Mouse (Mus musculus) large intestine, adult 2 months (tissue): ENCODE measurements at regions not wholly inside any gene's neighbourhood (a gene's known extent, or its start where the extent isn't known, plus 50 kb on each side); places are given as distances from the start of the nearest gene placed in this dataset.
"Not testable (repeated sequence)": the region's sequence is repeated elsewhere in the genome, so short reads cannot be mapped to it uniquely, and the experiment has no call there.

Experiments
- DNase-seq: peaks from one replicate; pipeline ENCODE4 v3.0.0-alpha.2; 2012; ENCODE audit warnings: low read depth, low spot score
- WGBS: fragments of 180-500 bp; shearing (Covaris S2); methylation state at CpG from one replicate; pipeline ENCODE4 v1.1.7; 2018; 5-methylcytosine and 5-hydroxymethylcytosine counted together

DNA sequence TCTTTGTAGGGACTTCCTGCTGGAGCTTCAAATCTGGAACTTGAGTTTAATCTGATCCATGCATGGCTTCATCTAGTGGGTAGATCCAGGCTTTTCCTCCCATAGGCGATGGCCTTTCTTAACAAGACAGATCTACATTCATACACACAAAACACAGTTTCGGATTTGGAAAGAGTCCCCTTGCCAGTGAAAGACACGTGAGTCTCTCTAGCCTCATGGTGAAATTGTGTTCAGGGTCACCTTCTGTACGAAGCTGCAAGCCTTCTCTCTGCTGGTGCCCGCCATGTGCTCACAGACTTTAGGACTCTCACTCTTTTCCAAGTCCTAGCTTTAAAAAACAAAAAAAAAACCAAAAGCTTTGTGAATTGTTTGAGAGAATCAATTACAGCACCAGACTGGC is 51.4 kb upstream of the Dlx2 start:
- DNase-seq = no peak
- 87% methylated on average over 5 of the region's 5 CpGs for WGBS

DNA sequence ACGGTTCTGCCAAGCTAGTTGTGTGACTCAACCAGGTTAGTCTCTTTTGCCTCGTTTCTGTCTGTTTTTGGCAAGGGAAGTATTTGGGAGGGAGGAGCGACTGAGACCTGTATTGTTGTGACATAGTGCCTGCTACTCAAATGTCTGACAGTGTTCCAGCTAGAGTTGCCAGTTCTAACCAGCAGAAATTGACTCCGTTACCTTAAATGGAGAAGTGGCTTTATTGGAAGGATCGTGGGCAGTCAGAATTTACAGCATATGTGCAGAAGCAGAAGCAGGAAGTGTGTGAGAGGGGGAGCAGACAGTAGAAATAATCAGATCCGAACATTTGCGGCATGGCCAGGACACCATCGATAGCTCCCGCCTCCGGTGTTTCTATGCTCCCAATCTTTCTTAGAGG is 51.8 kb upstream of the Dlx2 start:
- 42% methylated on average over 10 of the region's 10 CpGs for WGBS
- DNase-seq = no peak

DNA sequence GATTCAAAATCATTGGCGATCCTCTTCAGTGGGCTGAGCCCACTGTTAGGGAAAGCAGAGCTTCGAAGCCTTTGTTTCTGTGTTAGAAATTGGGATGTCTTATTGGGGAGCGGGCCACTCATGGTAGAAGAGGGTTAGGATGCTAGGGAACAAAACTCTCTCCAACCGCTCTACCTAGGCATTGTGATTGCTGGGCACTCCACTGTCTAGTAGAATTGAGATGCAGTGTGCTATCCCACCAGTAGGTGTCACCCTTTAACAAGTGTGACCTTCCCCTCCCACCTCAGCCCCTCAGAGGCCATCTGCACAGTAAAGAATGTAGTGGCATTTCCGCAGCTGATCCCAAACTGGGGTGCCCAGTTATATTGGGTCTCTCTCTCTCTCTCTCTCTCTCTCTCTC is 52.2 kb upstream of the Dlx2 start:
- 18% methylated on average over 5 of the region's 5 CpGs for WGBS
- DNase-seq = peak; percentile 65

DNA sequence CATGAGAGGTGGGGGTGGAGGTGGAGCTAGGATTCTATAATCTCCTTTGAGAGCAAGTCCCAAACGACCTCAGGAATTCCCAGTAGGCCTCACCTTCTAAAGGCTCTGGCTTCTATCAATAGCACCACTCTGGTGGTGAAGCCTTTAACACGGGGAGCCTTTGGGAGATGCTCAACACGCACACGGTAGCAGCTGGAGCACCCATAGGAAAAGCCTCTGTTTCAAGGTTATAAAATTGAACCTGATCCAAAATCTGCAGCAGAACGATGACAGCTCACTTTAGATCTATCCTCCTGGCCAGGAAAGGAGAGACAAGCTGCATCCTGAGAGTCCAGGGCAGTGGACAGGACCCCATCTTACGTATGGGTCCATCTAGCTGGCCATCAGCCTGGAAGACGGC is 53.7 kb upstream of the Dlx2 start:
- WGBS = 56% methylated on average over 7 of the region's 7 CpGs
- DNase-seq = no peak

DNA sequence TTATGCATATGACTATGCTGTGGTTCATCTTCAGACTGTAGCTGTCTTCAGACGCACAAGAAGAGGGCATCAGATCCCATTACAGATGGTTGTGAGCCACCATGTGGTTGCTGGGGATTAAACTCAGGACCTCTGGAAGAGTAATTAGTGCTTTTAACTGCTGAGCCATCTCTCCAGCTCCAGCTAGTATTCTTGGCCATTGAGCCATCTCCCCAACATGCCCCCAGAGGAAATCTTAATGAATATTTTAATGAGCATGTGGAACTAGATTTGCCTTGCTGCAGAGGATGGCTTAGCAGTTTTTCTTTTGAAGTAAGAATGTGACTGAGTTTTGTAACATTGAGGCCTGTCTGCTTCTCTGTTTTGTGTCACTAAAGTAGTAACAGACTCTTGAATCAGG is 54.4 kb upstream of the Dlx2 start:
- DNase-seq = no peak
- WGBS = 90% methylated on average over 1 of the region's 1 CpGs

DNA sequence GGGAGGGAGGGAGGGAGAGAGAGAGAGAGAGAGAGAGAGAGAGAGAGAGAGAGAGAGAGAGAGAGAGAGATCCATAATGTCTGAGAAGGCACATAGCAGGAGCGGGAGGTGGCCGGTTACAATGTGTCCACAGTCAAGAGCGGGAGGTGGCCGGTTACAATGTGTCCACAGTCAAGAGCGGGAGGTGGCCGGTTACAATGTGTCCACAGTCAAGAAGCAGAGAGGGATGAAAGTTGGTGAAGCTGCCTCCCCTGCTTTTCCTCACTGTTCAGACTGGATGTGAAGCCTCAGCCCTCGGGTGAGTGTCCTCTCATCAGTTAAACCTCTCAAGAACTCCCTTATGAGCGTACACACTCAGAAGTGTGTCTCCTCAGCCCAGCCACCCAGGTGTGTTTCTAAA is 57.2 kb upstream of the Dlx2 start:
- 92% methylated on average over 8 of the region's 8 CpGs for WGBS
- not testable (repeated sequence) for DNase-seq

DNA sequence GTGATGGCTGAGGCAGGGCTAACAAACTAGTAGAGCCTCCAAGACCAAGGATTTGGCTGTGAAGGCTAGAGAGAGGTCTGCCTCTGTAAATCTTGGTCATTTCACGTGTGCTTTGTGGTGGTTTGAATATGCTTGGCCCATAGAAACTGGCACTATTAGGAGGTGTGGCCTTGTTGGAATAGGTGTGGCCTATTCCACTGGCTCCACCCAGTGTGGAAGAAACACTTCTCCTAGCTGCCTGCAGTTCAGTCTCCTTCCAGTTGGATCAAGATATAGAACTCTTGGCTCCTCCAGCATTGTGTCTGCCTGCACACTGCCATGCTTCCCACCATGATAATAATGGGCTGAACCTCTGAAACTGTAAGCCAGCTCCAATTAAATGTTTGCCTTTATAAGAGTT is 59.1 kb upstream of the Dlx2 start:
- no peak for DNase-seq
- WGBS = 92% methylated on average over 1 of the region's 1 CpGs

DNA sequence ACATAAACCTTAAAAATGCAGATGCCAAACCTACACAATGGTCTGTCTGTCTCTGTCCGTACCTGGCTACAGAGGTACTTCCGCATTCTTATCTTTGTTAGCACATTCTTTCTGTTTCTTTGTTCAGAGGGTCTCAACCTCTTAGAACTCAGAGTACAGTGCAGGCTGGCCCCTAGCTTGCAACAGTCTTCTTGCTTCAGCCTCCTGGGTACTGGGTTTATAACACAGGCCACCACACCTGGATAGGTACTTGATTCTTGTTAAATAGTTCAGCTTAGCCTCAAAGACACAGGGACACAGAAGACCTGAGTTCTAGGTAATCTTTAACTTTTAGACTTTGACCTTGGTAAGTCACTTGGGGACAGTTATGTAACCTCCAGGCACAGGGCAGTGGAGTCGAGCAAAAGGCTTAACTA is 60.5 kb upstream of the Dlx2 start:
- WGBS = 27% methylated on average over 3 of the region's 3 CpGs
- DNase-seq = no peak

DNA sequence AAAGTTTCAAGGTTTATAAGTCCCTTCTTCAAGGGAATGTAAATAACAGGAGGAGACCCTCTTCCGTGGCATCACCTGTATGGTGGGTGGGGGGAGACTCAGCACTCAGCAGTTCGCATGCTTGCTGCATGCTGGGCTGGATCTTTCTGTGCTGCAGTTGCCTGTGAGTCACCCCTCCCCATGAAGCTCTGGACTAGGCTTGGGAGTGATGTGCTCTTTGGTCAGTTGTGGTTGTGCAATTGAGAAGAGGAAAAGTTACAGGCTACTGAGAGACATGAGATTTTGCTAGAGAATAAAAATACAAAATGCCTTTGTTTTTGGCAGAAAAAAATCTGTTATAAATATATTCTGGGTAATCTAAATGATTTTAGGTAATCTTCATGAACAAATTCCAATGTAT is 66.7 kb upstream of the Dlx2 start:
- 61% methylated on average over 2 of the region's 2 CpGs for WGBS
- DNase-seq = no peak

DNA sequence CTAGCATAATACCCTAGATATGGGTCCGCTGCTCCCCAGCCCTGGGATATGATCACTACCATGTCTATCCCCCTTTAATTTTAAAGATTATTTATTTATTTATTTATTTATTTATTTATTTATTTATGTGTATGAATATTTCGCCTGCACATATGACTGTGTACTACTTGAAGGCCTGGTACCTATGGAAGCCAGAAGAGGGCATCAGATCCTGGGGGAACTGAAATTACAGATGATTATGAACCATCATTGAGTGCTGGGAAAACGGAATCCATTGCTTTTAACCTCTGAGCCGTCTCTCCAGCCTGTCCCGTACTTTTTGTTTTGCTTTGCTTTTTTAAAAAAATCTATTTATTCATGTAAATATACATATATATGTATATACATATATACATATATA is 70.0 kb upstream of the Dlx2 start:
- WGBS = 88% methylated on average over 5 of the region's 5 CpGs
- DNase-seq = no peak

DNA sequence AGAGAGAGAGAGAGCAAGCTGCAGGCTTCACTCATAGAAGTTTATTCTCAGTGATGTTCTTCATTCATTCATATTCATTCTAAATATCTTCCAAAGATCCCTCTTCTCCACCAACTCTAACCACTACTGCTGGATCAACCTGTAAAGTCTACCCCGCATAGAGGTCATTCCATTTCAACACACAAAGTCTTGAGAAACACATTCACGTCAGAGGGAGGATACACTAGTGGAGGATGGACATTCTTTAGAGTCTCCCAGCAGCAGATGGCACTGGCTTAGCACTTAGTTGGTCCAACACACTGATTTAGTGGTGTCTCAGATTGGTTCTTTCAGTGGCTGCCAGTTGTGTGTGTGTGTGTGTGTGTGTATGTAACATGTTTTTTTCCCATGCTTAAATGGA is 74.9 kb upstream of the Dlx2 start:
- no peak for DNase-seq
- whole genome bisulfite sequencing = 88% methylated on average over 2 of the region's 2 CpGs

DNA sequence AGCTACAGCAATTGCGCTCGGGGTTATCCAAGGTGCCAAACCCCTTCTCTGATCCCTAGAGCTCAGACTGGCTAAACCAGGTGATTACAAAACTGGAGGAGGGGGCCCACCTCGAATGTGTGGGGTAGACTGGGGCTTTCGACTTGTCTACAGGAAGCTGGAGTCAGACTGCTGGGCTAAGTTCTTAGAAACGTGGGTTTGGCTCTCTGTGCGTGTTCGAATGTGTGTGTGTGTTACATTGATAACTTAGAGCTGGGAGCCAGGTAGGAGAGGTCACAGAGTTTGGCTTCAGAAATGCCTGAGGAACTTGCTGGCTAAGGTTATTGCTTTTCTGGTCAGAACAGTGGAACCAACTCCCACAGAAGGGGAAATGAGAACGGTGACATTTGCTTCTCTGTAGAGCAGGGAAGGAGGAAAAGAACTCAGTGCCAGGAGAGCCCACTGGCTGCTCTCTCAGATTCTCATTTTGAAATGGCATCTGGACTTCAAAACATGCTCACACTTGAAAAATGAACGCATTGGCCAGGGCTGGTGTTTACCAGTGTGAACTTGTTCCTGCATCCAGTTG is 76.1 kb upstream of the Dlx2 start:
- no peak for DNase-seq
- WGBS = 64% methylated on average over 9 of the region's 9 CpGs

DNA sequence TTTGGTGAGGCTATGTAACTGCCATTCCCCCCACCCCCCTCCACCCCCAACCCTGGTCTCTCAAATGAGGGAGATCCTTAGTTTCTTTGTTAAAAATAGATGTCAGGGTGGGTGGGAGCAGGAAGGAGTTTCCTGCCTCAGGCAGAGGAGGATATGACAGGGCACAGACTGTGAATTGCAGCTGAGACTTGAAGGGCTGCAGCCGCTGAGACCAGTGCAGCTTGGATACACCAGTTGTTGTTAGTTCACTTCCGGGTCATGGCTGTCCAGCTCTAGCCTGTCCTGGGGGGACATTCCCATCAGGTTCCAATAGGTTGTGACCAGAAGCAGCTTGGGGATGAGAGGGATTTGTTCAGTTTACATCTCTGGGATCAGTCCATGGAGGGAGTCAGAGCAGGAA is 76.6 kb upstream of the Dlx2 start:
- WGBS = 83% methylated on average over 2 of the region's 2 CpGs

DNA sequence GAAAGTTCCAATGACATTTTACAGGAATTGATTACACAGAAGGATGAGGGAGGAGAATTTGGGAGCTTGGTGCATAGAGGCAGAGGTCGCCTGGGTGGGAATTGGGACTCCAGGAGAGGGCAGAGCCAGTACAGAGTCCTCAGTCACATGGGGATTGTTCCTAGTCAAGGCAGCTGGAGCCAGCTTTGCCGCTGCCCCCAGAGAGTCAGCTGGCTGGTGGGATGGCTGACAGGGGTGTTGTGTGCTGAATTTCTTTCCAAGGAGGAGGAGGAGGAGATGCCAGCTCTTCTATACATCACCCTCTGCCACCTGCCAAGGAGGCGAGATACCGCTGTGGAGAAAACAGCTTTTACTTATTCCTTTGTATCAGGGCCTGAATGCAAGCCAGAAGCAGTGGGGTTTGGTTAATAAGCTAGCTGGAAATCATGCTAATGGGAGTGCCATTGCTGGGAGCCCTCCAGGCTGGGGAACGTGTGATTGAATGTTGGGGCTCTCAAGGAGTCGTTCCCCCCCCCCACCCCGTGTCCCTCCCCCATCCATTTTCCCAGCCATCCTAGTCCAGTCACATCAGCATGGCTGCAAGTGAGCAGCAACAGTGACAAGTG is 78.8 kb upstream of the Dlx2 start:
- 87% methylated on average over 7 of the region's 7 CpGs for WGBS

More for the DNA sequence above, 76.6 kb upstream of the Dlx2 start:
- DNase-seq = no peak

DNA sequence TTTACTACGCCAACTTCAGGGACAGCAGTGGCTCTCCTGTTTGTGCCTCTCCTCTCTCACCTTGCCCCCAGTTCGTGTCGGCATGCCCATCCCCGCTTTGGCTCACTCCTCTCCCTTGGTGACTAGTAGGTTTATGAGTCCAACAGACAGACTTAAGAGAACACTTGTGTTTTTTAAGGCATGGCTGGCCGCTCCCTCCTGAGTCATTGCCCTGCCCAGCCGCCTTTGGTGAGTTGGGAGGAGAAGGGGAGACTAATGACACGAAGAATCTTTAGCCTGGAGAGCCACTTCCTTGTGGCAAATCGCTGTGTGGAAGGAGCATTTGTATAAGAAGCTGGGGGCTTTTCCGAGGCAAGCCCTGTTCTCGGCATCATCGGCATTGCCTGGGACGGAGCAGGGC is 79.8 kb upstream of the Dlx2 start:
- no peak for DNase-seq
- WGBS = 25% methylated on average over 12 of the region's 12 CpGs

More for the DNA sequence above, 78.8 kb upstream of the Dlx2 start:
- no peak for DNase-seq

DNA sequence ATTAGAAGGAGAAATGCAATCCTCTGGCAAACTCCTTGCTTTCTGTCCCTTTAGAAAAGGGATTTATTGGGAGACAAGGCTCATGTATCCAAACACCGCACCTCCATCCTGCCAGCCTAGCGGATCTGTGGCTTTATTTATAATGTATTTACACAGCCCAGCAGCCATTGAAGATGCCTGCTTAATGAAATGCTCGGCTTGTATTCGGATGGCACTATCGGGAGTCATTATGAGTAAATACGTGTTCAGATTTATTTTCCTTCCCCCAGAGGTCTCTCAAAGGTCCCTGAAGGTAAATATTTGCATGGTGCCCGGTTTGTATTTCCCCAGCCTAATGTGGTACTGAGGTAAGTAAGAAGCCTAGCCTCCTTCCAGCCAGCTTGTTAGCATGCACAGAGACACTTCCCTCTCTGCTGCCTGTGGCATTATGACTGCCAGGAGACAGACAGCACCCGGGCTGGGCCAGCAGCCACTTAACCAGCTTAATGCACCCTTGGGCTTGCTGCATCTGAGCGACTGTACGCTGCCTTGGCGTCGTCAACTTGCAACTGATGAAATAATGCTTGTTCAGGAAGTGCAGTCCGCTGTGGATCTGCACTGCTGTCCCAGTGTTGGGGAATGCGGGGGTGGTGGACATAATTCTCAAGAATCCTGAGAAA is 80.7 kb upstream of the Dlx2 start:
- DNase-seq = no peak
- 14% methylated on average over 14 of the region's 14 CpGs for WGBS

DNA sequence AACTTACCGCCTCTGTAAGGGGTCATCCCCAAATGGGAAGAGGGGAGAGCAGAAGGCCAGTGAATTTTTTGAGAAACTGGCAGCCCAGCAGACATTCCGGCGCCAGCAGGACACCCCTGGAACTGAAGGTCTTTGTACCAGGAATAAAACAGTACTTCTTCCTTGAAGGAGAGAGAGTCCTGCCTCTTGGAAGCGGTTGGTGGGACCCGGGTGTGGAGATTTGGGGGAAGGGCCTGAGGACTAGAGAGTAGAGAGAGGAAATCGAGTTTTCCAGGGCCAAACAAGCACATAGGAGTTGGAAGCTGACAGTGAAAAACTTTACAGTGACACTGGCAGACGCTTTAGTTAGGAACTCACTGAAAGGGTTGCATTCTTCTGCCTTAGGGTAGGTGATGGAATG is 82.3 kb upstream of the Dlx2 start:
- WGBS = 69% methylated on average over 7 of the region's 7 CpGs
- no peak for DNase-seq

DNA sequence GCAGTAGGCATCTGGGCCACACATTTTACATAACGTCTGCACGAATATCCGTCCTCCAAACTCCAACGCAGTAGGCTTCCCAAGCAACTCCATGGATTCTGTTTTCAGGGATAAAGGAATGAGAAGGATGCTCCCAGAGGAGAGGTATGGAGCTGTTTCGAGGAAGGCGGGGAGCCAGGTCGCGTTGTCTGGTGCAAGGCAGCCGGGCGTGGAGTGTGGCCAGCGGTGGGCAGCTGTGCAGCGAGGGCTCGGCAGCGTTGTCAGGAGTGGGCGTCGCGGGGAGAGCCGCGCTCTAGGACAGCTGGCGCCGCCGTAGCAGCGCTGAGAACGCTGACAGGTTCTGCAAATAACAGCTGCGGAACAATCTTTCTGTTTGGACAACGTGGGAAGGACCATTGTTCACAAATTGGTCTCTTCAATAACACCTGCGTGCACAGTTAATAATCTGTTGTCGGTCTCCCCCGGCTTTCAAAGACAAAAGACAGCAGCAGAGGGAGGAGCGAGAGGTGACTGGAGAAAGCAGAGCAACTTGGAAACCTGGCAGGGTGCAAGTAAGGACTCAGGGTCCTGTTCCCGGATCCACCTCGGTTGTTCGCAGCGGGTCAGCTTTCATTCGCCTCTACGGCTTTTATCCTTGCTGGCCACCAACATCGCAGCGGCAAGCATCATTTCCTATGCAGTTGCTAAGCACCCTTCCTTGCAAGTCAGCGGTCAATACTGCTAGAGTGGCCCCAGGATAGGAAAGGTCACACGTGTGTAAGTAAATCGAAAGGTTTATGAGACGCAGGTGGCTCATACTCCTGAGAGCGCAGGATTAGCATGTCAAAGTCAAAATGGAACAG is 83.0 kb upstream of the Dlx2 start:
- WGBS = 4% methylated on average over 43 of the region's 43 CpGs
- DNase-seq = no peak

DNA sequence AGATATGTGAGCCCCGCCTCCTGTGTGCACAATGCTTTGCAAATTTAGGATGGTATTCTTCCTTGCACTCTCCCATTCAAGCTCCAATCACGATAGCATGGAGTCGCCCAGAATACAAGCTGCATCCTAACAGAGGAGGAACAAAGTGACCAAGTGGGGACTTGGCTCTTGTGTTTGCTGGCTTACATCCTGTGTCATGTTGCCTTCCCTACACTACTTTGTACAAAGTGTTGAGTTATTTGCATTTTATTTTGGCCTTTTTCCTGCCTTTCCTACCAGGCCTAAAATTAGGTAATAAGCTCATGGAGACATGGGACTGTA is 83.5 kb upstream of the Dlx2 start:
- DNase-seq = no peak
- 12% methylated on average over 3 of the region's 3 CpGs for WGBS

DNA sequence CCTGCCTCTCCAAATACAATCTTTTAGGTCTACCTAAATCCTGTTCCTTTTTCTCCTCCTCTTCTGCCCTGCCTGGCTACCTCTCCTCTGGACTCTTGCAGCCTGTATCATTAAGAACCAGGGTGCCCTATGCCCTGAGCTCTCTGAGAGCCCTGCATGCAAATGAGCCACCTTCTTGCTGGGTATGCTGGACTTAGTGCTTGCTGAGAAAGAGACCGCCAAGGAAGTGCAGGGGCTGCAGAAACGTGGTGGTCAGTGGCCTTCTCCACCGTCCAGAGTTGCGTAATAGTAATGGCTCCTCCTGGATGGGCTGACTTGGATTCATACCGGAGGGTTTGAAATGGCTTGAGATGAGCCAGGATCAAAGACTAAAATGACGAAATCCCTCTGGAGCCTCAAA is 86.9 kb upstream of the Dlx2 start:
- 86% methylated on average over 6 of the region's 6 CpGs for WGBS
- no peak for DNase-seq

DNA sequence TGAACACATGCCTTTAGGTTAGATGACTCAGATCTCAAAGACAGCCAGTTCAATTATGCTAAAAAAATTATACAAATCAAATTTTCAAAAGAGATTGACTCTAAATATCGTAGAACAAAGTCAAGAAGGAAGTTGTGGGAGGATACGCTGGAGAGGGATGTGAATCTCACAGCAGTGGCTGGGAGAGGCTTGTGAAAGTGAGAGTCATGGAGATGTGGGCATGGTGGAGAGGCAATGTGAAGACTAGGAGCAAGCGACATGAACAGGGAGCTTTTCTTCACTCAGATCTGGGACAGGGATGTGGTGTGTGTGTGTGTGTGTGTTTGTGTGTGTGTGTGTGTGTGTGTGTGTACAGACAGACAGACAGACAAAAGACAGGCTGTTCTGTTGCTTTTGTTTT is 87.9 kb upstream of the Dlx2 start:
- WGBS = 79% methylated on average over 3 of the region's 3 CpGs
- no peak for DNase-seq
